Mouse (Mus musculus) adrenal gland, postnatal 25 days (tissue): ENCODE results near the gene 9130019O22Rik. TPM values are rescaled to one million over a fixed set of nuclear protein-coding genes. Genes with fewer than 3 reads are reported as not detected.
"Not testable (repeated sequence)": the region's sequence is repeated elsewhere in the genome, so short reads cannot be mapped to it uniquely, and the experiment has no call there.

Source experiments
- DNase-seq: peaks from one replicate; pipeline ENCODE4 v3.0.0; 2021; ENCODE audit warnings: mixed read lengths
- total RNA-seq: library from RNA; stranded (reverse); gene quantifications from 2 replicates; pipeline ENCODE4 v1.2.3, GENCODE M21; 2021

Gene 9130019O22Rik
- total RNA-seq, 1 experiment from 2014 or later = 5.3 TPM

GRCm38 (mm10) chr7:127375271-127376245 lies 11.4 kb downstream of the 9130019O22Rik start, which contains the start of gene Zfp747:
TSS of gene Zfp747 (minus strand) at chr7:127376050.
- peak; percentile 90 for DNase-seq

GRCm38 (mm10) chr7:127371870-127372269 lies 15.1 kb downstream of the 9130019O22Rik start:
- DNase-seq = not testable (repeated sequence)

DNA sequence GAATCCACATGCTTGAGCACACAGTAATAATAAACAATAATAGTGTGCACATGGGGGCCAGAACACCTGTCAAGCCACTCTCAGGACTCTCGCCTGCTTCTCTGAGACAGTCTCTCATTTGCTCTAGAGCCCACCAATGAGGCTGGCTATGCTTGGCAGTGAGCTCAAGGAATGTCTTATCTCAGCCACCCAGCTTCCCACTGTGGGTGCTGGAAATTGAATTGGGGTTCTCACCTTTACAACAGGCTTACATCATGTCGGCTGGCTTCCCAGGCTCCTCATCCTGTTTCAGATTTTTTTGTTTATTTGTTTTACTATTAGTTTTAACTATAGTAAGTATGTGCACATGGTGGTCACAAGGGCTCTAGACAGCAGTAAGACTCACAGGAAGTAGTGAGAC lies 15.8 kb downstream of the 9130019O22Rik start:
- no peak for DNase-seq

GRCm38 (mm10) chr7:127366249-127366648 lies 20.7 kb downstream of the 9130019O22Rik start:
- DNase-seq = no peak

DNA sequence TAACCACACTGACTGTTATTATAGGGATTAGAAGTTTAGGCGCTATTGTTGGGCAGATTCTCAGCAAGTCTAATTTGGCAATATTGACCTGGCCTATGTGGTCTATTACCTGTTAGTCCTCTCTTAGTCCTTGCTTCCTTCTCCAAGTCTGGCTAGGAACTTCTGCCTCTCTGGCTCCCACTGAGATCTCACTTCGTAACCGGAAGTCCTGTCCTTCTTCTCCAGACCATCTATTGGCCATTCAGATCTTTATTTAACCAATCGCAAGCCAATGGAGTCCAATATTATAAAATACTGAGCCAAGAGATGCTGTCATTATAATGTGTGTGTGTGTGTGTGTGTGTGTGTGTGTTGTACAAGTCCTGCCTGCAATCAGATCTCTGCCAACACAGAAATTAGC lies 22.8 kb downstream of the 9130019O22Rik start:
- no peak for DNase-seq

GRCm38 (mm10) chr7:127363475-127363921 lies 23.5 kb downstream of the 9130019O22Rik start:
- peak; percentile 37 for DNase-seq

GRCm38 (mm10) chr7:127362418-127362817 lies 24.5 kb downstream of the 9130019O22Rik start:
- DNase-seq = not testable (repeated sequence)

DNA sequence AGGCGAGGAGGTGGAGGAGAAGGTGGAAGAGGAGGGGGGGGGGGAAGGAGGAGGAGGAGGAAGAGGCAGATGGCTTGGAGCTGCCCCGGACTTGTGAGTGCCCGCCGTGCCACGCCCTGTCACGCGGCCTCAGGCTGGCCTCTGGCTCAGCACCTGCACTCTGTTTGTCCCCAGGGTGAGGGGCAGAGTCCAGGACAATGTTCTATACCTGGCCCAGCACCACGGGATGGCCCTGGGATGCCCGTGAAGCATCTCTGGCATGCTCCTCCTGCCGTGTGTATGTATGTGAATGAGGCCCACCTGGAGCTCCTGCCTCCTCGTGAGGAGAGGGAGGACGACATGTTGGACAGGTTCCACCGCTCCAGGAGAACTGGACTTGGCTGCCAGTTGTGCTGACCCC lies 25.5 kb downstream of the 9130019O22Rik start:
- no peak for DNase-seq

DNA sequence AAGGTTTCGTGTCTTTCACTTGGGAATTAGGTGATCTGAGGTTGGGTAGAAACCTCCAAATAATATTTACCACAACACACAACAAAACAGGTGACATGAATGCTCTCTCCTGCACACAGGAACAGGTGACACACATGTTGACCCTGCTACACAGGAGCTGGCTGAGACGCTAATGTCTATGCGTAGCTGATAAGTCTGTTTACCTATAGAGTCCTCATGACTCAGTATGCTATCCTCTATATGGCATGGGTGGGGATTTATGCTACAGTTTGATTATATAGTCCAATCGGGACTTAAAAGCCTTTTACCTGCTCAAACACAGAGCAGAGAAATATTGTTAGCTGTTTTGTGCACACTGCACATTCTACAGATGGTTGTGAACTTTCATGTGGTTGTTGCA lies 26.7 kb downstream of the 9130019O22Rik start:
- DNase-seq = no peak

- no peak for DNase-seq
These were observed 28.5 kb downstream of the 9130019O22Rik start for GRCm38 (mm10) chr7:127358472-127358871.

DNA sequence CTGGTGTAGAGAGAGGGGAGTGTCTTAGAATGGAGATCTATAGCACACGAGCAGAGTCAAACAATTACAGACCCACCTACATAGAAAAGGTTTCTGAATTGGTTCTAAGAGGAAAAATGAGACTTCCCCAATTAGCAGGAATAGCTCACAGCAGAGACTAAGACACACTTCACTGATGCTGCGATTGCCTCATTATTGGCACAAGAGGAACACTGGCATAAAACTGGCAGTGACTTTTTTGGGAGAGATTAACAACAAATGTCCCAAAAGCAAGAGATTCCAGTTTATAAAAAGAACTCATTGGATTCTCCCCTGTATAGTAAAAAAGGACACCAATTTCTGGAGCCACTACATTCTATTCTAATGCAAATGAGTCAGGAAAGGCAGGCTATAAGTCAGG lies 29.1 kb downstream of the 9130019O22Rik start:
- no peak for DNase-seq

GRCm38 (mm10) chr7:127355796-127356195 lies 31.2 kb downstream of the 9130019O22Rik start:
- DNase-seq = no peak

DNA sequence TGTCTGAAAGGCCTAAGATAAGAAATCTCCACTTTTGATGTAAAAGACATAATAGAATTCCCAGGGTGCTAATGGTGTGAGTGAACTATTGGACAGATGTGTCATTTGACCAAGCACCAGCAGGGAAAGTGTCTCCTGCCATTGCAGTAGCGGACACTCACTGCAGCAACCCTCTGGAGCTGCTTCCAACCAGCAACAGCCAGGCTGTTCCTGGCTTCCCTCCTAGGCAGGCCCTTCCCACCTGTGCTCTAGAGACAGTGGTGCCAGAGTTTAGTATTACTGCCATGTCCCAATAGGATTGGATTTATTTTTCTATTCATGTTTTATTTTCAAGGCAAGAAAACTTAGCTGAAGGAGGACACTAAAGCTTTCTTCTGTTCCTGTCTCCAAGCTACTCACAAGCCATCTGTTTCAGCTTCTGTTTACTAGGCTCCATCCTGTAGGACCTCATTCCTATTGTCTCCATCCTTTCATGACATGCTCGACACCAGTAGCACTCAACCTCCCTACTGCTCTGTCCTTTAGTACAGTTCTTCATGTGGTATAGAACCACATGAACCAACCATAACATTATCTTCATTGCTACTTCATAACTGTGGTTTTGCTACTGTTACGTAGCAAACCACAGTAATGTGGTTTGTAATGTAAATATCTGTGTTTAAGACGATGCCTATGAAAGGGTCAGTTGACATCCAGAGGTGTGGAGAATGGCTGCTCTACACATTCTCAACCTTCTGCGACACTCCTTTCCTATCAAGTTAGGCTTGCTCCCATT lies 35.5 kb downstream of the 9130019O22Rik start:
- no peak for DNase-seq

DNA sequence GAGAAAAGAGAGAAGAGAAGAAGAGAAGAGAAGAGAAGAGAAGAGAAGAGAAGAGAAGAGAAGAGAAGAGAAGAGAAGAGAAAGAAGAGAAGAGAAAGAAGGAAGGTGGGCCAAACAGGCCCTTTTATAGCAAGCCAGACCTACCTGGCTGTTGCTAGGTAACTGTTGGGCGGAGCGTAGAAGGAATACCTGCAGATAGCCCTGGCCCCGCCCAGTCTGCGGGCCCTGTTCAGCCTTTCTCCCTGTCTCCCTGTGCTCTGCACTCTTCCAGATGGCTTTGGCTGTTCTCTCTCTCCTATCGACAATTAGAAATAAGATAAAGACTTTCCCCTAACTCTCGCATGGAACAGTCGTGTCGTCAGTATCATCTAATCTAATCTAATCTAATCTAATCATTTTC lies 40.3 kb downstream of the 9130019O22Rik start:
- no peak for DNase-seq

GRCm38 (mm10) chr7:127345512-127346325 lies 41.2 kb downstream of the 9130019O22Rik start, which contains the start of gene Zfp768:
TSS of gene Zfp768 (minus strand) at chr7:127345589.
- DNase-seq = peak; percentile 98

- peak; percentile 67 for DNase-seq
These were observed 41.9 kb downstream of the 9130019O22Rik start for GRCm38 (mm10) chr7:127345092-127345491.

- no peak for DNase-seq
These were observed 42.6 kb downstream of the 9130019O22Rik start for GRCm38 (mm10) chr7:127344371-127344770.

- no peak for DNase-seq
These were observed 43.5 kb downstream of the 9130019O22Rik start for GRCm38 (mm10) chr7:127343351-127344019.

GRCm38 (mm10) chr7:127342888-127343287 lies 44.1 kb downstream of the 9130019O22Rik start:
- DNase-seq = no peak

GRCm38 (mm10) chr7:127342332-127342731 lies 44.6 kb downstream of the 9130019O22Rik start:
- DNase-seq = no peak

DNA sequence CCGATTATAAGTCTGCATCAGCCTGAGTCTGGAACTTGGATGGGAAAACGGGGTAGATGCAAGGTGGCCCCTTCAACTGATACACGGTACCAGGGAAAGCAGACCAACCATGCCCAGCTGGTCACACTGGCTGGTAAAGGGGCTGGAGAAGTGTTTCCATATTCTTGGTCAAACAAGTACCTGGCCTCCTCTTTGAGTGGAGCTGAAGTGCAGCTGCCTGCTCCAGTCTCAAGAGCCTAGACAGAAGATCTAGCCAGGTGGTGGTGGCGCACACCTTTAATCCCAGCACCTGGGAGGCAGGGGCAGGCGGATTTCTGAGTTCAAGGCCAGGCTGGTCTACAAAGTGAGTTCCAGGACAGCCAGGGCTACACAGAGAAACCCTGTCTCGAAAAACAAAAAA lies 45.1 kb downstream of the 9130019O22Rik start:
- DNase-seq = not testable (repeated sequence)
